ENCODE assay signal across 16 mouse cellular contexts in the genomic region with DNA sequence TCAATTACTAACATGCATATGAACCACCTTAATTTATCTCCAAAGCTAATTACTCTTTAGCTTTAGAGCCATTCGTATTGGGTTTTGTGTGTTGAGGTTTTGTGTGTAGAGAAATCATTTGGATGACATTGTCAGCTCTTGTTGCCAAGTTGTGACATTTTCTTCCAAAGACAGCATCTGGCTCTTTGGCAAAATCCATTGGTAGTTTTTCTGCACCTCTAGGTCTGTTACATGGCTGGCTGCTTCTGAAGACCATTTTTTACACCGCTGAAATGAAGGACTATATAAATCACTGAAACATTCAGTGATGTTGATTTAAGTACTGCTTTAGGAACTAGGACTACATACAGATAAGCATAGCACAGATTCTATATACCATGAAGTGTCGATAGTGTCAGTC.
DNase-seq lines count a peak whose midpoint lies in the region.
"Had no signal": no experiment of that assay in that cellular context is flagged by ENCODE, and none has a peak within 500 bp of the region (broad histone marks: within the 10 kb centered on the region; RNA-seq: fewer than 3 reads in every experiment).

No protein-coding gene starts in this region.

- peak; percentile 46 for DNase-seq in cerebellum, adult 9-10 months
- DNase-seq in cerebellum, adult 8-10 months, result no peak
- peak; percentile 6 for DNase-seq in layer of hippocampus, adult 11-12 months (ENCODE audit: low spot score)
- no peak for DNase-seq in layer of hippocampus, postnatal 25 days (ENCODE audit: extremely low spot score in 1 of 2, low spot score in 1 of 2)
- DNase-seq in brain, embryonic 18.5 days (ENCODE audit: low read depth, low spot score), result peak; percentile 63
- peak; percentile 15 to 17 for DNase-seq in layer of hippocampus, adult 8-10 months (ENCODE audit: low spot score in 2 of 2)
- DNase-seq in kidney, adult 18-20 months, result no peak
- no peak for DNase-seq in embryo, embryonic 11 days
- DNase-seq: gastrocnemius, postnatal 36 days; heart, postnatal 4 days; kidney, adult 9 months; kidney, postnatal 25 days; liver; lung, postnatal 14 days; right cerebral cortex, postnatal 4 days; thymus, postnatal 14 days had no signal

Comparison
In these comparisons a context has a peak if more than half of its experiments do, and no peak if none do; other contexts are left out.
1. DNase-seq: peak in cerebellum, adult 9-10 months (single experiment), layer of hippocampus, adult 11-12 months (single experiment), brain, embryonic 18.5 days (single experiment) and layer of hippocampus, adult 8-10 months (2 of 2); none in cerebellum, adult 8-10 months (single experiment), layer of hippocampus, postnatal 25 days (0 of 2), kidney, adult 18-20 months (single experiment) and embryo, embryonic 11 days (single experiment).